Mouse (Mus musculus): ENCODE data around the gene Gm26558.

GRCm38 (mm10) chr2:70661715-70662495 lies at the start of gene Gm26558:
- TF ChIP-seq CTCF (IDR thresholded peaks at IDR 0.05; ENCODE audit: control insufficient read depth, insufficient read depth, insufficient read length) = no peak
- no peak for TF ChIP-seq MYOG (IDR thresholded peaks at IDR 0.05; ENCODE audit: control insufficient read depth, extremely low read depth, insufficient read length)
- no peak for TF ChIP-seq FOSL1 (IDR thresholded peaks at IDR 0.05; ENCODE audit: insufficient read depth, low read length, poor library complexity, severe bottlenecking)
- TF ChIP-seq USF1 (IDR thresholded peaks at IDR 0.05; ENCODE audit: low read depth) = no peak
- TF ChIP-seq MYOD1 (IDR thresholded peaks at IDR 0.05; ENCODE audit: control insufficient read depth, insufficient read length, low read depth) = no peak
- no peak for TF ChIP-seq MAX (IDR thresholded peaks at IDR 0.05)
- no peak for TF ChIP-seq CEBPB (IDR thresholded peaks at IDR 0.05; ENCODE audit: low read depth)
